Mouse (Mus musculus): ENCODE measurements at regions not wholly inside any gene's neighbourhood (a gene's known extent, or its start where the extent isn't known, plus 50 kb on each side); places are given as distances from the start of the nearest gene placed in this dataset.

DNA sequence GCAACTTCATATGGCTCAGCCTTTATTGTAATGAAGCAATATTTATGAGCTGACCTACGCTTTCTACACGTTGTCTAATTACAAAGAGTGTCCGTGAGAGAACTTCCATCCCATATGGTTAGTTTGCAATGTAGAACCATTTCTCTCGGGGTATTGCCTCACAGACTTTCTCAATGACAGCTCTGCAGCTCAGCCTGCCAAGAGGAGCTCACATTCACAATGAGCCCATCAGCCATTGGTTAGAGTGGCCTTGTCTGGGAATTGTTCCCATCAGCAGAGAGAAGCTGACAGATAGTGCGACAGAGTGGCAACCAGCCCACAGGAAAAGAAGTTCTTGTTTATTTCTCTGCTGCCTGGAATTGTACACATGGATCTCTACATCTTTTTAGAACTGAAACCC is 409.7 kb downstream of the Zfp704 start:
- H3K79me2 ChIP-seq (ENCODE audit: control insufficient read depth, insufficient read depth) = no peaks in the 10 kb centered on the region
- no peaks in the 10 kb centered on the region for H3K79me3 ChIP-seq (ENCODE audit: low read depth)
- no peak for TF ChIP-seq CTCF (IDR thresholded peaks at IDR 0.05; ENCODE audit: control insufficient read depth, insufficient read depth, insufficient read length)
- no peak for TF ChIP-seq MYOD1 (IDR thresholded peaks at IDR 0.05; ENCODE audit: control insufficient read depth, insufficient read length, low read depth)
- H3K36me3 ChIP-seq (ENCODE audit: control insufficient read depth, insufficient read depth) = no peaks in the 10 kb centered on the region
- H3ac ChIP-seq (ENCODE audit: control insufficient read depth, insufficient read length, low read depth) = no peak overlapping the region
- H3K4me3 ChIP-seq (ENCODE audit: insufficient read depth, poor library complexity, severe bottlenecking) = no peak overlapping the region
- peaks cover 2% of the 10 kb centered on the region for H3K27me3 ChIP-seq (ENCODE audit: control insufficient read depth, insufficient read depth, insufficient read length)

DNA sequence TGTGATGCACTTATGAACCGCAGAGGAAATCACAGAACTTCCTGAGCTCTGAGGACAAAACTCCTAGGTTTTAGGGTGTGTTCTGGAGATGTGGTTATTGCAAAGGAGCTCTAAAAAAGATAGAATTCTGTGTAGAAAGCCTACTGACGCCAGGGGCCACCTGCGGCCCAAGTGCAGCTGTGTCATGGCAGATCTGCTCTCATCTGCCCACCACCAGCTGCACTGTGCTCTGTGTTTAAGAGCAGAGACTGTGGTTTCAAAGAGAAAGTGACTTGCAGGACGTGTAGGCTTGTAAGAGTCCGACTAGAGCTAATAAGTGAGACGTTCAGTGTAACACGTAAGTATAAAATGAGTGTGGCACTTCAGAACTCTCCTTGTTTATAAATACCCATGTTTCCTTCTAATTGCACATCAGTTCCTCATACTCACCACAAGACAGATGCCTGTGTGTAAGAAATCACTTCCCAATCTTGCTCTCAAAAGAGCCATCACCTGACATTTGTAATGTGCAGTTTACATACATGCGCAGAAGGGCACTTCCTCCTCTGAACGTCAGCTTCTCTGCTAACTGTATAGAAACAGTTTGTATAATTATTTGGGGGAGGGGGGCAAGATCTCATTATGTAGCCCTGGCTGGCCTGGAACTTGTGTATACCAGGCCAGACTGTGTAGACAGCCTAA is 411.1 kb downstream of the Zfp704 start:
- no peak overlapping the region for H3ac ChIP-seq (ENCODE audit: control insufficient read depth, insufficient read length, low read depth)
- H3K27me3 ChIP-seq (ENCODE audit: control insufficient read depth, insufficient read depth, insufficient read length) = peaks cover 9% of the 10 kb centered on the region
- no peak for TF ChIP-seq MYOG (IDR thresholded peaks at IDR 0.05; ENCODE audit: control insufficient read depth, extremely low read depth, insufficient read length)
- TF ChIP-seq MYOD1 (IDR thresholded peaks at IDR 0.05; ENCODE audit: control insufficient read depth, insufficient read length, low read depth) = no peak
- no peak for TF ChIP-seq USF1 (IDR thresholded peaks at IDR 0.05; ENCODE audit: low read depth)
- no peak for TF ChIP-seq FOSL1 (IDR thresholded peaks at IDR 0.05; ENCODE audit: insufficient read depth, low read length, poor library complexity, severe bottlenecking)
- H3K4me3 ChIP-seq (ENCODE audit: insufficient read depth, poor library complexity, severe bottlenecking) = no peak overlapping the region
- H3K79me2 ChIP-seq (ENCODE audit: control insufficient read depth, insufficient read depth) = no peaks in the 10 kb centered on the region
- no peaks in the 10 kb centered on the region for H3K36me3 ChIP-seq (ENCODE audit: control insufficient read depth, insufficient read depth)
- H3K79me3 ChIP-seq (ENCODE audit: low read depth) = no peaks in the 10 kb centered on the region

DNA sequence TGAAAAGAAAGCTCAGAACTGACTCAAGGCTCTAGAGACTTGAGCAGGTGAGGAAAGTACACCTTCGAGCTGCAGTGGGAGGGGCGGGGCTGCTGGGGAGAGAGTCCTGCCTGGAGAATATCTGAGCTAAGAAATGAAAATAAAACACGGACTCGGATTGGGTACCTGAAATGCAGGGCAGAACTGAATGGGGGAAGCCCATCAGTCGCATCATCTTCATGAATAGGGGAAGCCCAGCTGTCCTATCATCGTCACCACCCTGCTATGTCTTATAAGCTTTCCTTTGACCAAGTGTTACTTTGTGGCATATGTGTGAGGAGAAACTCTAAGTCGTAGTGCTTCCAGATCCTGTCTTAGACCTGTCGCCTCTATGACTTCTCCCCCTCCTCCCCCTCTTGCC is 414.1 kb downstream of the Zfp704 start:
- H3K79me2 ChIP-seq (ENCODE audit: control insufficient read depth, insufficient read depth) = no peaks in the 10 kb centered on the region
- H3K36me3 ChIP-seq (ENCODE audit: control insufficient read depth, insufficient read depth) = no peaks in the 10 kb centered on the region
- no peaks in the 10 kb centered on the region for H3K79me3 ChIP-seq (ENCODE audit: low read depth)
- no peak for TF ChIP-seq FOSL1 (IDR thresholded peaks at IDR 0.05; ENCODE audit: insufficient read depth, low read length, poor library complexity, severe bottlenecking)
- no peak for TF ChIP-seq MAX (IDR thresholded peaks at IDR 0.05)
- TF ChIP-seq CTCF (IDR thresholded peaks at IDR 0.05; ENCODE audit: control insufficient read depth, insufficient read depth, insufficient read length) = no peak
- TF ChIP-seq CEBPB (IDR thresholded peaks at IDR 0.05; ENCODE audit: low read depth) = no peak
- TF ChIP-seq MYOD1 (IDR thresholded peaks at IDR 0.05; ENCODE audit: control insufficient read depth, insufficient read length, low read depth) = no peak
- TF ChIP-seq USF1 (IDR thresholded peaks at IDR 0.05; ENCODE audit: low read depth) = no peak
- no peak for TF ChIP-seq MYOG (IDR thresholded peaks at IDR 0.05; ENCODE audit: control insufficient read depth, extremely low read depth, insufficient read length)
- H3K4me3 ChIP-seq (ENCODE audit: insufficient read depth, poor library complexity, severe bottlenecking) = no peak overlapping the region
- no peak overlapping the region for H3ac ChIP-seq (ENCODE audit: control insufficient read depth, insufficient read length, low read depth)
- H3K27me3 ChIP-seq (ENCODE audit: control insufficient read depth, insufficient read depth, insufficient read length) = peaks cover 12% of the 10 kb centered on the region

DNA sequence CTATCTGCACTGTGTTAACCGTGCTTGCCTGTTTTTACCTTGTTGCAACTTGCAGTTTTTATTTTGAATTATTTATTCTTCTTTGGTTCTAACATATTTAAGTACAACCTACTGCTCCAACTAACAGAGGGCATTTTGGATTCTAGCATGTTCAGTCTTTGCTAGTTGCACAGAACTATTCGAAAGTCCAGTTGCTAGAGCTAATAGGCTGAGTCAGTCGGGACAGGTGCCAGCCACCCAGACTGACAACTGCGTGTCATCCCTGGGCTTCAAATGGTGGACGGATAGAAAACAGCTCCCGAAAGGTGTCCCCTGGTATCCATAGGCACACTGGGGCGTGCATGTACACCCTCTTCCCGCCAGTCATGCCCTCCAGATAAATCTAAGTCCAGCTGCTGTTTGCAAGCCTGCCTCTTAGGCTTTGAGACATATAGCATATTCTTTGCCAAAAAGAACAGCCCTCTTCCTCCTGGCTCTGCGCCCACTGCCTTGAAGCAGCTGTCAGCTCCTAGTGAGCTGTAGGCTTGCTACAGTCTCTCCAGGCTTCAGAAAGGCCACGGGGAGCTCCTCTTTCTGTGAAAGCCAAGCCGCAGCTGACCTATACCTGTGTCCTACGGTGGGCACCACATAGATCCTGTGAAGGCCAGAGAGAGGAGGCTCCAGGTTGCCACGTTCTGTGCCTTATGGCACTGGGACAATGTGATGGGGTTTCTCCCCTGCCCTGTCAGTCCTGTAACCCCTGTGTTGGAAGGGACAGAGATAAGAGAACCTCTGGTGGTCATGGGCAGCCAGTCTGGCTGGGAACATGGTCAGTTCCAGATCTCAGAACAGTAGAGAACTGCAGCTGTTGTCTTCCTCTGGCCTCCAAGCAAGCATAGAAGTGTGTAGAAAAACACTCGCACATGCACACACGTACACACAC is 420.3 kb downstream of the Zfp704 start:
- no peaks in the 10 kb centered on the region for H3K36me3 ChIP-seq (ENCODE audit: control insufficient read depth, insufficient read depth)
- no peak overlapping the region for H3K4me3 ChIP-seq (ENCODE audit: insufficient read depth, poor library complexity, severe bottlenecking)
- TF ChIP-seq MAX (IDR thresholded peaks at IDR 0.05) = no peak
- TF ChIP-seq CTCF (IDR thresholded peaks at IDR 0.05; ENCODE audit: control insufficient read depth, insufficient read depth, insufficient read length) = no peak
- no peak for TF ChIP-seq CEBPB (IDR thresholded peaks at IDR 0.05; ENCODE audit: low read depth)
- TF ChIP-seq MYOG (IDR thresholded peaks at IDR 0.05; ENCODE audit: control insufficient read depth, extremely low read depth, insufficient read length) = no peak
- TF ChIP-seq MYOD1 (IDR thresholded peaks at IDR 0.05; ENCODE audit: control insufficient read depth, insufficient read length, low read depth) = no peak
- no peak for TF ChIP-seq FOSL1 (IDR thresholded peaks at IDR 0.05; ENCODE audit: insufficient read depth, low read length, poor library complexity, severe bottlenecking)
- TF ChIP-seq USF1 (IDR thresholded peaks at IDR 0.05; ENCODE audit: low read depth) = no peak
- H3K27me3 ChIP-seq (ENCODE audit: control insufficient read depth, insufficient read depth, insufficient read length) = peaks cover 5% of the 10 kb centered on the region
- H3K79me2 ChIP-seq (ENCODE audit: control insufficient read depth, insufficient read depth) = no peaks in the 10 kb centered on the region
- H3K79me3 ChIP-seq (ENCODE audit: low read depth) = no peaks in the 10 kb centered on the region
- H3ac ChIP-seq (ENCODE audit: control insufficient read depth, insufficient read length, low read depth) = no peak overlapping the region

DNA sequence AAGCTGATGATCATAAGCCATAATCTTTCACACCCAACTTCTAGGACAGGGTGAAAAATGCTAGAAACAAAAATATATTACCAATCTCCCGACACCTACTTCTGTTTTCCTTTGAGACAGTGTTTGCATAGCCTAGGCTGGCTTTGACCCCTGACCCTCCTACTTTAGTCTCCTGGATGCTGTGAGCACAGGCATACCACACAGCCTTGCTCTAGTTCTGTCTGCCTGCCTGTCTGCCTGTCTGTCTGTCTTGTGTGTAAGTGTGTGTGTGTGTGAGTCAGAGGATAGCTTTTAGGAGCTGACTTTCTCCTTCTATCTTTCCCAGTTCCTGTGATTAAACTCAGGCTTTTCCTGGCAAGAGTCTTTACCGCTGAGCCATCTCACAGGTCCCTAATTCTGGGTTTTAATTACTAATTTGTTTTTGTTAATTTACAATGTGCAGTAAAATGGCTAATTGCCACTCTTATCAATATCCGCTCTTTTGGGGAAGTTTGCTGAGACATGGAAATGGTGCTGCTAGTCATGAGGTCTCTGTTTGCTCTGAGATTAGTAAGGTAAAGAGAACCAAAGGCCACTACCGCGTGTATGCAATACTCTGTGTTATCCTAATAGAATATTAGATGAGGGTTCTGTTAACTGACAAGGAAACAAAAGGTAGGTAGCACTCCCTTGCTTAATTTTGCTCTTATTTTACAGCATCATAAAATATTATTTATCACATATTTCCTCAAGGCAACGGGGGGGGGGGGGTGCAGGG is 423.3 kb downstream of the Zfp704 start:
- Histone ChIP-seq H3K4me3 (ENCODE audit: insufficient read depth, poor library complexity, severe bottlenecking) (no peak overlapping the region), H3ac (ENCODE audit: control insufficient read depth, insufficient read length, low read depth) (no peak overlapping the region), H3K79me3 (ENCODE audit: low read depth) (no peaks in the 10 kb centered on the region), H3K36me3 (ENCODE audit: control insufficient read depth, insufficient read depth) (no peaks in the 10 kb centered on the region), H3K27me3 (ENCODE audit: control insufficient read depth, insufficient read depth, insufficient read length) (peaks cover 3% of the 10 kb centered on the region), H3K79me2 (ENCODE audit: control insufficient read depth, insufficient read depth) (no peaks in the 10 kb centered on the region)
- no peak for TF ChIP-seq MYOG (IDR thresholded peaks at IDR 0.05; ENCODE audit: control insufficient read depth, extremely low read depth, insufficient read length)
- no peak for TF ChIP-seq FOSL1 (IDR thresholded peaks at IDR 0.05; ENCODE audit: insufficient read depth, low read length, poor library complexity, severe bottlenecking)
- TF ChIP-seq CTCF (IDR thresholded peaks at IDR 0.05; ENCODE audit: control insufficient read depth, insufficient read depth, insufficient read length) = no peak
- no peak for TF ChIP-seq MAX (IDR thresholded peaks at IDR 0.05)

Data from C2C12 (cell line).